Comparison of ENCODE assay signal across 9 mouse cellular contexts in the genomic region with DNA sequence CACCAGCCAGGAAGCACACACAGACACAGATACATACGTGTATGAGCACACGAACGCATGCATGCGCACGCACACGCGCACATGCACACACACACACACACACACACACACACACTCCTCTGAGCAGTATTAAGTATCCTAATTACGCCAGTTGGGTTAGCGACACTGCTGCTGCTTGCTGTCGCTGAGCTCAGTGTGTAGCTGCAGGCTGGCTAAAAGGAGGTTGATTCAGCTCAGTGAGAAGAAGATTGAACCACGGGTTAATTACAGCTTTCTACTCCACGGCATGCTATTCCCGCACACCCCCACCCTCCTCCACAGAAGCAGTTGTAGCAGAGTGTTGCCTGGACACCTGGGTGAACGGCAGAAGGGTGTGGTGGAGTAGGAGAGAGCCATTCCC.
DNase-seq lines count a peak whose midpoint lies in the region; ATAC-seq and TF ChIP-seq lines count a peak whose summit lies in the region.
"Had no signal": no experiment of that assay in that cellular context is flagged by ENCODE, and none has a peak within 500 bp of the region (broad histone marks: within the 10 kb centered on the region; RNA-seq: fewer than 3 reads in every experiment).

No protein-coding gene starts in this region.

- DNase-seq in intestine, embryonic 14.5 days (ENCODE audit: low spot score), result no peak
- DNase-seq in ZHBTc4 (ENCODE audit: low read depth, low spot score) (peak; percentile 28), adipocyte (ENCODE audit: low spot score) (no peak)
- DNase-seq in forebrain, postnatal 0 days, result peak; percentile 52
- no peak for DNase-seq in gastrocnemius, postnatal 10 days
- DNase-seq: gastrocnemius, postnatal 25 days had no signal

- H3K4me1 ChIP-seq in intestine, embryonic 14.5 days (replicated peaks; ENCODE audit: control insufficient read depth, insufficient read depth, low read length), result peaks cover 8% of the 10 kb centered on the region; the same call in 1 of the 2 replicates
- H3K4me1 ChIP-seq in intestine, postnatal 0 days (replicated peaks; ENCODE audit: control insufficient read depth, insufficient read depth, low read length), result no peaks in the 10 kb centered on the region
- H3K4me1 ChIP-seq in forebrain, postnatal 0 days (ENCODE audit: insufficient read depth), result no peaks in the 10 kb centered on the region
- peaks cover 16% of the 10 kb centered on the region for H3K4me1 ChIP-seq in midbrain, embryonic 15.5 days
- H3K4me1 ChIP-seq in kidney, embryonic 16.5 days (ENCODE audit: insufficient read depth, low read length), result 0 out of 2 replicates have a peak, but pooled peaks cover 10% of the 10 kb centered on the region

- 73% methylated on average over 14 of the region's 14 CpGs for WGBS in intestine, embryonic 14.5 days
- 74% methylated on average over 14 of the region's 14 CpGs for WGBS in intestine, postnatal 0 days
- 47% methylated on average over 14 of the region's 14 CpGs for WGBS in forebrain, postnatal 0 days
- WGBS in midbrain, embryonic 15.5 days, result 56% methylated on average over 14 of the region's 14 CpGs
- 61% methylated on average over 14 of the region's 14 CpGs for WGBS in kidney, embryonic 16.5 days

- ATAC-seq in intestine, embryonic 14.5 days (replicated peaks; ENCODE audit: low FRiP score, low TSS enrichment, low read depth), result no peak
- no peak for ATAC-seq in intestine, postnatal 0 days
- ATAC-seq in forebrain, postnatal 0 days, result peak; percentile 73
- peak; percentile 77 for ATAC-seq in midbrain, embryonic 15.5 days (replicated peaks)
- no peak for ATAC-seq in kidney, embryonic 16.5 days (ENCODE audit: low FRiP score, low TSS enrichment)

- no peak overlapping the region for H3K4me3 ChIP-seq in intestine, embryonic 14.5 days (ENCODE audit: low read depth, low read length)
- no peak overlapping the region for H3K4me3 ChIP-seq in intestine, postnatal 0 days (ENCODE audit: low read depth, low read length)
- no peak overlapping the region for H3K4me3 ChIP-seq in forebrain, postnatal 0 days (ENCODE audit: low read depth, low read length)
- H3K4me3 ChIP-seq in midbrain, embryonic 15.5 days, result no peak overlapping the region
- H3K4me3 ChIP-seq in kidney, embryonic 16.5 days (ENCODE audit: low read length), result no peak overlapping the region

- no peaks in the 10 kb centered on the region for H3K27me3 ChIP-seq in intestine, embryonic 14.5 days (replicated peaks; ENCODE audit: control insufficient read depth, insufficient read depth, low read length)
- no peaks in the 10 kb centered on the region for H3K27me3 ChIP-seq in intestine, postnatal 0 days (replicated peaks; ENCODE audit: control insufficient read depth, insufficient read depth, low read length)
- no peaks in the 10 kb centered on the region for H3K27me3 ChIP-seq in forebrain, postnatal 0 days (ENCODE audit: insufficient read depth, low read length)
- no peaks in the 10 kb centered on the region for H3K27me3 ChIP-seq in midbrain, embryonic 15.5 days (replicated peaks)
- H3K27me3 ChIP-seq in kidney, embryonic 16.5 days (ENCODE audit: insufficient read depth, low read length), result no peaks in the 10 kb centered on the region

- H3K4me2 ChIP-seq in intestine, embryonic 14.5 days (ENCODE audit: low read length), result no peak overlapping the region
- no peak overlapping the region for H3K4me2 ChIP-seq in intestine, postnatal 0 days (replicated peaks; ENCODE audit: low read depth)
- no peak overlapping the region for H3K4me2 ChIP-seq in forebrain, postnatal 0 days (ENCODE audit: low read depth)
- peak overlapping the region; percentile 23 for H3K4me2 ChIP-seq in midbrain, embryonic 15.5 days
- no peak overlapping the region for H3K4me2 ChIP-seq in kidney, embryonic 16.5 days (replicated peaks; ENCODE audit: low read depth, low read length)

- TF ChIP-seq CTCF in intestine, postnatal 0 days (IDR thresholded peaks at IDR 0.05; ENCODE audit: low read depth), result no peak
- no peak for TF ChIP-seq CTCF in forebrain, postnatal 0 days (IDR thresholded peaks at IDR 0.05; ENCODE audit: low read depth)

- no peaks in the 10 kb centered on the region for H3K36me3 ChIP-seq in intestine, embryonic 14.5 days (ENCODE audit: control insufficient read depth, insufficient read depth, low read length)
- no peaks in the 10 kb centered on the region for H3K36me3 ChIP-seq in intestine, postnatal 0 days (ENCODE audit: control insufficient read depth, insufficient read depth)
- no peaks in the 10 kb centered on the region for H3K36me3 ChIP-seq in forebrain, postnatal 0 days (ENCODE audit: insufficient read depth)
- H3K36me3 ChIP-seq in midbrain, embryonic 15.5 days (replicated peaks), result no peaks in the 10 kb centered on the region
- no peaks in the 10 kb centered on the region for H3K36me3 ChIP-seq in kidney, embryonic 16.5 days (ENCODE audit: insufficient read depth, low read length)

- H3K9ac ChIP-seq in intestine, embryonic 14.5 days (ENCODE audit: low read length), result no peak overlapping the region
- no peak overlapping the region for H3K9ac ChIP-seq in intestine, postnatal 0 days (ENCODE audit: low read depth, low read length)
- H3K9ac ChIP-seq in forebrain, postnatal 0 days, result no peak overlapping the region
- 0 out of 2 replicates have a peak overlapping the region, but pooled peaks have one; percentile 1 for H3K9ac ChIP-seq in midbrain, embryonic 15.5 days
- H3K9ac ChIP-seq in kidney, embryonic 16.5 days (replicated peaks; ENCODE audit: low read length), result no peak overlapping the region

- no peaks in the 10 kb centered on the region for H3K9me3 ChIP-seq in intestine, embryonic 14.5 days (ENCODE audit: control insufficient read depth, low read length)
- no peaks in the 10 kb centered on the region for H3K9me3 ChIP-seq in intestine, postnatal 0 days (ENCODE audit: control insufficient read depth)
- H3K9me3 ChIP-seq in forebrain, postnatal 0 days (ENCODE audit: low read length), result no peaks in the 10 kb centered on the region
- H3K9me3 ChIP-seq in midbrain, embryonic 15.5 days, result no peaks in the 10 kb centered on the region
- no peaks in the 10 kb centered on the region for H3K9me3 ChIP-seq in kidney, embryonic 16.5 days (ENCODE audit: low read length)

- H3K27ac ChIP-seq in intestine, embryonic 14.5 days (ENCODE audit: low read depth), result peak overlapping the region; percentile 54; the same call in 1 of the 2 replicates
- H3K27ac ChIP-seq in intestine, postnatal 0 days (ENCODE audit: low read depth, low read length), result no peak overlapping the region
- no peak overlapping the region for H3K27ac ChIP-seq in forebrain, postnatal 0 days (ENCODE audit: low read depth, low read length)
- peak overlapping the region; percentile 76 for H3K27ac ChIP-seq in midbrain, embryonic 15.5 days
- no peak overlapping the region for H3K27ac ChIP-seq in kidney, embryonic 16.5 days (ENCODE audit: low read length)

Comparison
In these comparisons a context has a peak if more than half of its experiments do, and no peak if none do; other contexts are left out.
1. H3K27ac ChIP-seq: peak in intestine, embryonic 14.5 days (single experiment) and midbrain, embryonic 15.5 days (single experiment); none in intestine, postnatal 0 days (single experiment), forebrain, postnatal 0 days (single experiment) and kidney, embryonic 16.5 days (single experiment).
2. ATAC-seq: peak in forebrain, postnatal 0 days (single experiment) and midbrain, embryonic 15.5 days (single experiment); none in intestine, embryonic 14.5 days (single experiment), intestine, postnatal 0 days (single experiment) and kidney, embryonic 16.5 days (single experiment).
3. DNase-seq: peak in ZHBTc4 (single experiment) and forebrain, postnatal 0 days (single experiment); none in intestine, embryonic 14.5 days (single experiment), gastrocnemius, postnatal 10 days (single experiment) and adipocyte (single experiment).